ENCODE assay signal across 8 mouse cellular contexts in genomic region chr7:120835449-120836359, GRCm38 (mm10). TPM values are rescaled to one million over a fixed set of nuclear protein-coding genes. Genes with fewer than 3 reads are reported as not detected.
DNase-seq lines count a peak whose midpoint lies in the region; ATAC-seq lines count a peak whose summit lies in the region.

No protein-coding gene starts in this region.

- under 1% methylated on average over 41 of the region's 41 CpGs for WGBS in intestine, embryonic 14.5 days

- peak; percentile 89 for ATAC-seq in intestine, embryonic 14.5 days (replicated peaks; ENCODE audit: low FRiP score, low TSS enrichment, low read depth)
- ATAC-seq in megakaryocyte-erythroid progenitor cell, adult 5-6 weeks (replicated peaks; ENCODE audit: low FRiP score, low TSS enrichment, poor library complexity, severe bottlenecking) = peak; percentile 63

- peak overlapping the region; percentile 64 for H3K4me2 ChIP-seq in intestine, embryonic 14.5 days (ENCODE audit: low read length)

- H3K27me3 ChIP-seq in intestine, embryonic 14.5 days (replicated peaks; ENCODE audit: control insufficient read depth, insufficient read depth, low read length) = no peaks in the 10 kb centered on the region

- peak overlapping the region; percentile 54 for H3K4me3 ChIP-seq in intestine, embryonic 14.5 days (ENCODE audit: low read depth, low read length)

- peak overlapping the region; percentile 48 for H3K9ac ChIP-seq in intestine, embryonic 14.5 days (ENCODE audit: low read length)

- no peaks in the 10 kb centered on the region for H3K9me3 ChIP-seq in intestine, embryonic 14.5 days (ENCODE audit: control insufficient read depth, low read length)

- peak overlapping the region; percentile 79 for H3K27ac ChIP-seq in intestine, embryonic 14.5 days (ENCODE audit: low read depth)

- no peaks in the 10 kb centered on the region for H3K36me3 ChIP-seq in intestine, embryonic 14.5 days (ENCODE audit: control insufficient read depth, insufficient read depth, low read length)

- H3K4me1 ChIP-seq in intestine, embryonic 14.5 days (replicated peaks; ENCODE audit: control insufficient read depth, insufficient read depth, low read length) = peaks cover 5% of the 10 kb centered on the region

- peak; percentile 94 for DNase-seq in adrenal gland, adult 2 months
- peak; percentile 93 for DNase-seq in embryo, embryonic 11 days
- peak; percentile 85 for DNase-seq in gastrocnemius, postnatal 25 days
- DNase-seq in intestine, embryonic 14.5 days (ENCODE audit: low spot score) = peak; percentile 100
- DNase-seq in left cerebral cortex, postnatal 14 days (ENCODE audit: low spot score in 2 of 2) = peak; percentile 95 to 99
- DNase-seq in right cerebral cortex, postnatal 14 days = peak; percentile 88
- DNase-seq in urinary bladder, postnatal 25 days (ENCODE audit: low spot score) = peak; percentile 97

- intact Hi-C loops in left cerebral cortex, postnatal 14 days (cut with DNase I) = loop anchor here (1.0 to 10.0 kb wide), 3 partner anchors 82 to 289 kb away; partner anchors contain the start of genes Mettl9 and Polr3e

RNA-seq across cellular contexts. Expression of gene Eef2k, which starts 6.9 kb away (rescaled TPM):
- 10 to 100 TPM; 28.3 to 37.6 TPM for total RNA-seq in adrenal gland, adult 2 months (2021)
- polyA plus RNA-seq in adrenal gland, adult 2 months (2012; rRNA removed) = 16.6 and 17.1 TPM in 2 replicates
- 10 to 100 TPM; 39.3 to 56.2 TPM for total RNA-seq in gastrocnemius, postnatal 25 days (2021)
- polyA plus RNA-seq in intestine, embryonic 14.5 days (2014; fragmentation: Nextera tagmentation; extraction: Ambion mirVana) = 16.3 and 18.8 TPM in 2 replicates
- 10 to 100 TPM; 31.6 to 42.9 TPM for total RNA-seq in left cerebral cortex, postnatal 14 days (2021)
- 42.3 and 63.0 TPM in 2 replicates for total RNA-seq in megakaryocyte-erythroid progenitor cell, adult 5-6 weeks (2014; fragmentation: Nextera tagmentation)
- total RNA-seq in megakaryocyte-erythroid progenitor cell, adult 5-6 weeks (2017) = 49.9 and 52.6 TPM in 2 replicates

RNA-seq across cellular contexts. Expression of gene Gm5737, which starts 23.5 kb away (rescaled TPM):
- total RNA-seq in adrenal gland, adult 2 months (2021) = not detected
- not detected in 2 replicates for polyA plus RNA-seq in adrenal gland, adult 2 months (2012; rRNA removed)
- total RNA-seq in gastrocnemius, postnatal 25 days (2021) = under 1 TPM; 0.43 to 0.51 TPM
- not detected in 2 replicates for polyA plus RNA-seq in intestine, embryonic 14.5 days (2014; fragmentation: Nextera tagmentation; extraction: Ambion mirVana)
- under 1 TPM in 1 of 2 experiments, not detected in 1; 0.25 TPM for total RNA-seq in left cerebral cortex, postnatal 14 days (2021)
- not detected in 2 replicates for total RNA-seq in megakaryocyte-erythroid progenitor cell, adult 5-6 weeks (2014; fragmentation: Nextera tagmentation)
- total RNA-seq in megakaryocyte-erythroid progenitor cell, adult 5-6 weeks (2017) = not detected in 2 replicates

Comparison
In these comparisons a context has a peak if more than half of its experiments do, and no peak if none do; other contexts are left out.
1. Peak in every context shown above with its lines: DNase-seq, ATAC-seq, H3K4me3 ChIP-seq and H3K27ac ChIP-seq.